Mouse (Mus musculus): ENCODE measurements around the gene Dram2.
A peak's percentile ranks its signal among the peaks of the same experiment; 100 is the strongest.
"Not testable (repeated sequence)": the region's sequence is repeated elsewhere in the genome, so short reads cannot be mapped to it uniquely, and the experiment has no call there.

Gene Dram2

DNA sequence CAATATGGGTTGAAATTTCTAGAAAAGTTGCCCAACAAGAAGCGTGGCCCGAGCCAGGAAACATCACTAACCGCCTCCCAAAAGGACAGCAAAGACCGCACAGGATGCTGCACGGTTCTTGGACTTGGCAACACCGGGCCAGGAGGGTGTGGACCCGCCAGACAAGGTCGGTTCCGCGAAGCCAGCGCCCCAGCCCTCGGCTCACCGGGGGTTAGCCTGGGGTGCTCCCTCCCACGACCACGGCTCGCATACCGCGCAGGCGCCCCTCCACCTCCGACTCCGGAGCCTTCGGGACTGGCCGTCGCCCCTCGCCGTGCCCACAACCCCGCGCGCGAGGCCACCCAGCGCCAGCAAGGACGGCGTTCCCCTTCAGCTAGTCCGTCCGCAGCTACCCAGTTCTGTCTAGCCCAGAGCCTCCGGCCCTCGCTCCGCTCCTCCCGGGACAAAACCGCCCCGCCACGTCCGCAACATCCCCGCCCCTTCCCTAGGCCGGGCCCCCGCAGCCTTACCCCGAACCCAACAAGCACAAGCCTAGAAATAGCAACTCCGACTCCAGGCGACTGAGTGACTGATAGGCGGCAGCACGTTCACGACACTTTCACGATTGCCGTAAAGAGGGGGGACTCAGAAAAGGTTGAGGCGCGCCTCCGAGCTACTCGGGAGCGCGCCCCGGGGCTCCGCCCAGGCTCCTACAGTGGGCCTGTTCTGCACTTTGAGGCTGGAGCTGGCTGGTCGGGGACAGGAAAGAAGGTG is at the start of gene Dram2, which contains the start of gene Cept1:
TSS of gene Dram2 (plus strand) at position 628 of the 753 bp plus-strand sequence.
TSS of gene Cept1 (minus strand) at position 632 of the 753 bp plus-strand sequence.
- DNase-seq (ENCODE audit: extremely low read depth, low read depth, low spot score): peak; percentile 75

- no peak for DNase-seq (ENCODE audit: extremely low read depth, low read depth, low spot score)
These were observed 47.1 kb upstream of the Dram2 start for GRCm38 (mm10) chr3:106500510-106500909.

DNA sequence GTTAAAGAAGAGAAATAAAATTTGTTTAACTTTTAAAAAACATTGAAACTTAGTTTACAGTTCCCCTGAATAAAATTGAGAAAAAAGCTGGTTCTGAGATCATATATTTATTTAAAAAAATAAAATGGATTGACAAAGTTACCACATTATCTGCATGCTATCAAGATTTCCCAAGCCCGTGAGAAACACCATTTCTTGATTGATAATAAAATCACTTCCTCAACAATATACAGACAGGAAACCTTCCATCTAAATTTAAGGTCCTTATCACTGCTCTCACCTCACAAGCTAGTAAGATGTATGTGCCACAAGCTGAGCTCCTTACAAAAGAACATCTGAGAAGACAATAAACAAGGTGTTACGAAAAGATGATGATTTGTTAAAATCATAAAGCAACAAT is 44.7 kb upstream of the Dram2 start:
- DNase-seq (ENCODE audit: extremely low read depth, low read depth, low spot score): no peak

- DNase-seq (ENCODE audit: extremely low read depth, low read depth, low spot score): no peak
These were observed 36.9 kb upstream of the Dram2 start for GRCm38 (mm10) chr3:106510669-106511068.

DNA sequence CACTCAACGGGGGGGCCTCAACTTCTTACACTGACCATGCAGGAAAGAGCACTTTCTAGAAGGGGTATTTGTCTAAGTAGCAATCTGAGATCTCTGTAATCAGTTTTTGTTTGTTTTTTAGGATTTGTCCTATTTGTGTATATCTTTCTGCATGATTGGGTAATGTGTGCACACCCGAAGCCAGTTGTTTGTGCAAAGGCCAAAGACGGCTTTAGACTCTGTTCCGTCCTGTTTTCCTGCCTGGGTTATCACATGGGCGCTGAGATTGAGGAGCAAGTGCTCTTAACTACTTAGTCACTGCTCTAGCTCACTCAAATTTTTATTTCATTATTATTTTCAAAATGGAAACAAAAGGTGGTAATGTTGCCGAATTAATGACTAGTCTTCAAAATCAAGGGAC is 32.6 kb upstream of the Dram2 start:
- DNase-seq (ENCODE audit: extremely low read depth, low read depth, low spot score): no peak

DNA sequence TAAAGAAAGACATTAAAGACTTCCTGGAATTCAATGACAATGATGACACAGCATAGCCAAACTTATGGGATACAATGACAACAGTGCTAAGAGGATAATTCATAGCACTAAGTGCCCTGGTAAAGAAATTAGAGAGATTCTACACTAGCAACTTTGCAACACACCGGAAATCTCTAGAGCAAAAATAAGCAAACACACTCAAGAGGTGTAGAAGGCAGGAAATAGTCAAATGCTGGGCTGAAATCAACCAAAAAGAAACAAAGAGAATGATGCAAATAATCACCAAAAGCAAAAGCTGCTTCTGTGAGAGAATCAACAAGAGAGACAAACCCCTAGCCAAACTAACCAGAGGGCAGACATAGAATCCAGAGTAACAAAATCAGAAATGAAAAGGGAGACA is 24.9 kb upstream of the Dram2 start:
- no peak for DNase-seq (ENCODE audit: extremely low read depth, low read depth, low spot score)

GRCm38 (mm10) chr3:106526411-106526810 is 21.2 kb upstream of the Dram2 start:
- no peak for DNase-seq (ENCODE audit: extremely low read depth, low read depth, low spot score)

GRCm38 (mm10) chr3:106528032-106528431 is 19.6 kb upstream of the Dram2 start:
- no peak for DNase-seq (ENCODE audit: extremely low read depth, low read depth, low spot score)

GRCm38 (mm10) chr3:106533277-106533676 is 14.3 kb upstream of the Dram2 start:
- DNase-seq (ENCODE audit: extremely low read depth, low read depth, low spot score): no peak

DNA sequence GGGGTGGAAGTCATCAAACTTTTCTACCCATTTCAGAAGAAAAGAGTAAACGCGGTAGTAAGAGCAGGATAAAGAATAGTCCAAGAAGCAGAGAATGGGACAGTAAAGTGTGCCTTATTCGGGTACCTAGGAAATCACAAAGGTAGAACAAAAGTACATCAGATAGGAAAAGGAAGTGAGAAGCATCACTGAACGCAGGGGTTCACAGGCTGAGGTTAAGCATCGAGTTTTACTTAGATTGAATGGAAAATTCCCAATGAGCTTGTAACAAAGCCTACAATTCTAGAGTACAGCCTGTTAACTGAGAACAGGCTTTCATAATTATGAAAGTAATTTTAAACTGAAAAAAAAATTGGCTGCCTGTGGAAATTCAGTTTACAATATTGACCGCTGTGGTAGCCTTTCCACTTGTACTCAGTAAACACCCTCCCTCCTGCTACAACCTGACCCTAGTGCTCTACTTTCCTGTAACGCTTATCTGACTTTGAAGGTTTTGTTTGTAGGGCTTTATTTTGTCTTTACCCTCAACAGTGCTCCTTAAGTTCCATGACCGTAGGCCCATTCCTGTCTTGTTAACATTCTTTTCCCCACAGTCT is 2.8 kb upstream of the Dram2 start:
- no peak for DNase-seq (ENCODE audit: extremely low read depth, low read depth, low spot score)

DNA sequence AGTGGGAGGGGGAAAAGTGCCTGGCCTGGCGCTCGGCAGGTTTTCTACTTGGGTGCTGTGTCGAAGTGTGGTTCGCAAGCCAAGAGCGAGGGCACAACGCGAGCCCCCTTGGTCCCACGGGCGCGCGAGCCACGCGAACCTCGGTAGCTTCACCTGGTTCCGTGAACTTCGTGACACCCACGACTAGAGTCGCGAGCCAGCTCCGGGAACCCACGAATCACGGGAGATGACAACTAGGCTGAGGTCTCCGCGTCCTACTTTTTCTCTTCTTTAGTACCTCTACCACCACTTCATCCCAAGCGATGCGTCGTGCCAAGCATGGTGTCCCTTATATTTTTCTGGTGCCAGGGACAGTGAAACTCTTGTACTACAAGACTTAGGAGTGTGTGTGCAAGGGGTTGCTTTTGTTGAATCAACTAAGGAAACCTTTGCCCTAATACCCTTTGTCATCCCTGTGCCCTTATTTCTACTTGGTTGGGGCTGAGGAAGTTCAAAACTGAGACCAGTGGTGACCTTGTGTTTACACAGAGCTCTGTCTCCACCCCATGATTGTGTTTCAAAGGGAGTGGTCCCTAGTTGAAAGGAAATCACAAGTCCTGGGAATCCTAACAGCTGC is 434 bp downstream of the Dram2 start:
- DNase-seq (ENCODE audit: extremely low read depth, low read depth, low spot score): no peak

GRCm38 (mm10) chr3:106548971-106549370 is 1.4 kb downstream of the Dram2 start:
- DNase-seq (ENCODE audit: extremely low read depth, low read depth, low spot score): no peak

GRCm38 (mm10) chr3:106553411-106553810 is 5.8 kb downstream of the Dram2 start:
- DNase-seq (ENCODE audit: extremely low read depth, low read depth, low spot score): no peak

- peak; percentile 84 for DNase-seq (ENCODE audit: extremely low read depth, low read depth, low spot score)
These were observed 8.2 kb downstream of the Dram2 start for GRCm38 (mm10) chr3:106555743-106556250.

GRCm38 (mm10) chr3:106558271-106558670 is 10.7 kb downstream of the Dram2 start:
- no peak for DNase-seq (ENCODE audit: extremely low read depth, low read depth, low spot score)

GRCm38 (mm10) chr3:106565876-106566275 is 18.3 kb downstream of the Dram2 start:
- no peak for DNase-seq (ENCODE audit: extremely low read depth, low read depth, low spot score)

DNA sequence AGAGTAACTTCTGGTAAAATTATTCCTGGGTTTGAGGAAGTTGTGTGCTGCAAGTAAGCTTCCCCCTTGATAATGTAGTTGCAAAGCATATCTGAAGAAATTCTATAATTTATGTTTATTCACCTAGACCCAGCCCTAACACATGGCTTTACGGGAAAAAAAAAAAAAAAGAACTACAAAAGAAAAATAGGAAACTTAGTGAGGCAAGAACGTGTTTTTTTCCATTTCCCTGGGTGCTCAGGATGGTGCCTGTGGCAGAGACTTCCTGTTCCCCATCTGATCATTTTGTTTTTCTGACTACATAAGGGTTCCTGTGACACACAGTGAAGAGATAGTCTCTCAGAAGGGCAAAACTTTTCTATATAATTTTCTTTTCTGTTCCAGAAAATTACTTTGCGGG is 25.6 kb downstream of the Dram2 start:
- DNase-seq (ENCODE audit: extremely low read depth, low read depth, low spot score): no peak

DNA sequence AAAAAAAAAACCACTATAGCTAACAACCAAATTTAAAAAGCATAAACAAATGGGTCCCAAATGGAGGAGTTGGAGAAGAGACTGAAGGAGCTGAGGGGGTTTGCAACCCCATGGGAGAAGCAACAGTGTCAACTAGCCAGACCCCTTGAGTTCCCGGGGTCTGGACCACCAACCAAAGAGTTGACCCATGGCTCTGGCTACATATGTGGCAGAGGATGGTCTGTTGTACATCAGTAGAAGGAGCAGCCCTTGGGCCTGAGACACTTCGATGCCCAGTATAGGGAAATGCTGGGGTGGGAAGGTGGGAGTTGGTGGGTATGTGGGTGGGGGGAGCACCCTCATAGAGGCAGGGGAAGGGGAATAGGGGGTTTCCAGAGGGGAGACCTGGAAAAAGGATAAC is 31.7 kb downstream of the Dram2 start:
- DNase-seq (ENCODE audit: extremely low read depth, low read depth, low spot score): no peak

DNA sequence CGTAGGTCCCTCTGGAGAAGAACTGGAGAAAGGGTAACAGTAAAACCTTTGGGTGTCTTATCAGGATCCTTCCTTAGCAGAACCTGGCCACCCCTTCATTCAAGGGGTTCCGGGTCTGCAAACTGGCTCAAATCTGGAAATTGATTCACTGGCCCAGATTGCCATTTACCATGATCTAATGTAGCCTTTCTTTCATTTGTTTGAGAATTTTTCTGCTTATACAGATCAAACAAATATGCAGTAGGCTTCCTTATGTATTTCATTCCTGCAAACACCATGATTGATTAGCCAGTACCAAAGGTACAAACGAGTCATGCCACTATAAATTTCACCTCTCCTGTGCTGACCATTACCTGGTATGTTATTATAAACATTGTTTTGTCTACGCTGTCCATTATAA is 46.0 kb downstream of the Dram2 start:
- not testable (repeated sequence) for DNase-seq (ENCODE audit: extremely low read depth, low read depth, low spot score)

- DNase-seq (ENCODE audit: extremely low read depth, low read depth, low spot score): no peak
These were observed 70.5 kb downstream of the Dram2 start for GRCm38 (mm10) chr3:106618103-106618502.

Data from fat pad, adult 2 months (tissue).